Mouse (Mus musculus): Measurements from ENCODE around the gene Wdfy3. TPM values are rescaled to one million over a fixed set of nuclear protein-coding genes. Genes with fewer than 3 reads are reported as not detected.

Wdfy3 gene
- polyA plus RNA-seq, 1 experiment from 2014 or later = 21.7 TPM

GRCm38 (mm10) chr5:102070414-102070768 lies 670 bp upstream of the Wdfy3 start:
- ATAC-seq (ENCODE audit: insufficient read depth) = peak; percentile 4; the same call in 1 of the 2 replicates

GRCm38 (mm10) chr5:102069051-102069766 lies 512 bp downstream of the Wdfy3 start:
- WGBS = under 1% methylated on average over 61 of the region's 92 CpGs
- 0 out of 2 replicates have a peak, but pooled peaks cover 8% of the 10 kb centered on the region for H3K36me3 ChIP-seq (ENCODE audit: insufficient read depth)
- no peak for TF ChIP-seq CTCF (IDR thresholded peaks at IDR 0.05; ENCODE audit: low read depth)
- peak overlapping the region; percentile 83 for H3K4me3 ChIP-seq (ENCODE audit: low read depth, low read length)
- H3K9me3 ChIP-seq (ENCODE audit: low read depth, low read length) = no peaks in the 10 kb centered on the region
- no peaks in the 10 kb centered on the region for H3K27me3 ChIP-seq (ENCODE audit: insufficient read depth, low read length)
- H3K4me2 ChIP-seq = peak overlapping the region; percentile 88
- DNase-seq (peak; percentile 78), ATAC-seq (ENCODE audit: insufficient read depth) (peak; percentile 88)
- peak overlapping the region; percentile 96 for H3K9ac ChIP-seq
- peak overlapping the region; percentile 95 for H3K27ac ChIP-seq (ENCODE audit: low read depth)
- H3K4me1 ChIP-seq (ENCODE audit: insufficient read depth) = peaks cover 3% of the 10 kb centered on the region; the same call in 1 of the 2 replicates

More at GRCm38 (mm10) chr5:102070414-102070768, 670 bp upstream of the Wdfy3 start:
- DNase-seq = peak; percentile 60
- Histone ChIP-seq H3K27ac (ENCODE audit: low read depth) (peak overlapping the region; percentile 95; the same call in 1 of the 2 replicates), H3K27me3 (ENCODE audit: insufficient read depth, low read length) (no peaks in the 10 kb centered on the region), H3K9ac (peak overlapping the region; percentile 96), H3K4me1 (ENCODE audit: insufficient read depth) (peaks cover 3% of the 10 kb centered on the region; the same call in 1 of the 2 replicates), H3K36me3 (ENCODE audit: insufficient read depth) (0 out of 2 replicates have a peak, but pooled peaks cover 8% of the 10 kb centered on the region), H3K9me3 (ENCODE audit: low read depth, low read length) (no peaks in the 10 kb centered on the region), H3K4me2 (peak overlapping the region; percentile 88), H3K4me3 (ENCODE audit: low read depth, low read length) (peak overlapping the region; percentile 83)
- WGBS = 14% methylated on average over 6 of the region's 6 CpGs
- TF ChIP-seq CTCF (IDR thresholded peaks at IDR 0.05; ENCODE audit: low read depth) = no peak

GRCm38 (mm10) chr5:102066458-102066857 lies 3.3 kb downstream of the Wdfy3 start:
- peaks cover 3% of the 10 kb centered on the region; the same call in 1 of the 2 replicates for H3K4me1 ChIP-seq (ENCODE audit: insufficient read depth)
- H3K9me3 ChIP-seq (ENCODE audit: low read depth, low read length) = no peaks in the 10 kb centered on the region
- 0 out of 2 replicates have a peak, but pooled peaks cover 8% of the 10 kb centered on the region for H3K36me3 ChIP-seq (ENCODE audit: insufficient read depth)

GRCm38 (mm10) chr5:102063013-102063752 lies 6.5 kb downstream of the Wdfy3 start:
- Histone ChIP-seq H3K9me3 (ENCODE audit: low read depth, low read length) (no peaks in the 10 kb centered on the region), H3K9ac (no peak overlapping the region), H3K4me1 (ENCODE audit: insufficient read depth) (no peaks in the 10 kb centered on the region; the same call in 1 of the 2 replicates), H3K4me2 (no peak overlapping the region), H3K4me3 (ENCODE audit: low read depth, low read length) (no peak overlapping the region), H3K36me3 (ENCODE audit: insufficient read depth) (0 out of 2 replicates have a peak, but pooled peaks cover 8% of the 10 kb centered on the region), H3K27ac (ENCODE audit: low read depth) (no peak overlapping the region), H3K27me3 (ENCODE audit: insufficient read depth, low read length) (no peaks in the 10 kb centered on the region)
- no peak for TF ChIP-seq CTCF (IDR thresholded peaks at IDR 0.05; ENCODE audit: low read depth)
- ATAC-seq (ENCODE audit: insufficient read depth) = no peak; the same call in 1 of the 2 replicates
- DNase-seq = no peak
- 48% methylated on average over 18 of the region's 18 CpGs for WGBS

More at GRCm38 (mm10) chr5:102066458-102066857, 3.3 kb downstream of the Wdfy3 start:
- Histone ChIP-seq H3K27ac (ENCODE audit: low read depth) (no peak overlapping the region), H3K27me3 (ENCODE audit: insufficient read depth, low read length) (no peaks in the 10 kb centered on the region), H3K9ac (no peak overlapping the region), H3K4me2 (no peak overlapping the region), H3K4me3 (ENCODE audit: low read depth, low read length) (no peak overlapping the region)
- WGBS = 92% methylated on average over 6 of the region's 6 CpGs
- no peak for ATAC-seq (ENCODE audit: insufficient read depth)
- TF ChIP-seq CTCF (IDR thresholded peaks at IDR 0.05; ENCODE audit: low read depth) = no peak
- DNase-seq = no peak

GRCm38 (mm10) chr5:102061816-102062215 lies 7.9 kb downstream of the Wdfy3 start:
- no peak overlapping the region for H3K4me3 ChIP-seq (ENCODE audit: low read depth, low read length)
- 0 out of 2 replicates have a peak, but pooled peaks cover 7% of the 10 kb centered on the region for H3K36me3 ChIP-seq (ENCODE audit: insufficient read depth)
- H3K27me3 ChIP-seq (ENCODE audit: insufficient read depth, low read length) = no peaks in the 10 kb centered on the region
- WGBS = 58% methylated on average over 5 of the region's 5 CpGs
- H3K9ac ChIP-seq = no peak overlapping the region
- no peaks in the 10 kb centered on the region for H3K9me3 ChIP-seq (ENCODE audit: low read depth, low read length)
- TF ChIP-seq CTCF (IDR thresholded peaks at IDR 0.05; ENCODE audit: low read depth) = no peak
- H3K27ac ChIP-seq (ENCODE audit: low read depth) = no peak overlapping the region
- ATAC-seq (ENCODE audit: insufficient read depth) (no peak), DNase-seq (no peak)
- H3K4me2 ChIP-seq = no peak overlapping the region
- no peaks in the 10 kb centered on the region; the same call in 1 of the 2 replicates for H3K4me1 ChIP-seq (ENCODE audit: insufficient read depth)

- Histone ChIP-seq H3K4me2 (no peak overlapping the region), H3K4me3 (ENCODE audit: low read depth, low read length) (no peak overlapping the region), H3K9me3 (ENCODE audit: low read depth, low read length) (no peaks in the 10 kb centered on the region), H3K27me3 (ENCODE audit: insufficient read depth, low read length) (no peaks in the 10 kb centered on the region), H3K4me1 (ENCODE audit: insufficient read depth) (no peaks in the 10 kb centered on the region; the same call in 1 of the 2 replicates), H3K36me3 (ENCODE audit: insufficient read depth) (no peaks in the 10 kb centered on the region), H3K27ac (ENCODE audit: low read depth) (no peak overlapping the region), H3K9ac (no peak overlapping the region)
- TF ChIP-seq CTCF (IDR thresholded peaks at IDR 0.05; ENCODE audit: low read depth) = no peak
- DNase-seq (no peak), ATAC-seq (ENCODE audit: insufficient read depth) (no peak)
- 60% methylated on average over 7 of the region's 7 CpGs for WGBS
Observed at GRCm38 (mm10) chr5:102055946-102056345, 13.8 kb downstream of the Wdfy3 start.

Measured in lung, embryonic 14.5 days (tissue).